8 mouse cellular contexts compared by ENCODE assay signal in genomic region chr13:83732283-83733121, GRCm38 (mm10).
DNase-seq lines count a peak whose midpoint lies in the region; ATAC-seq and TF ChIP-seq lines count a peak whose summit lies in the region.

No protein-coding gene starts in this region.

- peaks cover 15% of the 10 kb centered on the region; the same call in 1 of the 2 replicates for H3K4me1 ChIP-seq in G1E (ENCODE audit: insufficient read depth, low read depth, low read length)
- H3K4me1 ChIP-seq in embryonic facial prominence, embryonic 10.5 days = peaks cover 22% of the 10 kb centered on the region
- peaks cover 10% of the 10 kb centered on the region for H3K4me1 ChIP-seq in intestine, embryonic 16.5 days (ENCODE audit: control insufficient read depth, insufficient read depth, low read length)
- no peaks in the 10 kb centered on the region for H3K4me1 ChIP-seq in midbrain, postnatal 0 days (ENCODE audit: insufficient read depth, low read length)

- H3K4me2 ChIP-seq in intestine, embryonic 16.5 days (ENCODE audit: low read depth, low read length) = no peak overlapping the region
- peak overlapping the region; percentile 79 for H3K4me2 ChIP-seq in midbrain, postnatal 0 days (ENCODE audit: low read depth, low read length, poor library complexity, severe bottlenecking)

- peaks cover 10% of the 10 kb centered on the region; the same call in 1 of the 2 replicates for H3K27me3 ChIP-seq in G1E (ENCODE audit: insufficient read depth, low read length)
- peaks cover 99% of the 10 kb centered on the region for H3K27me3 ChIP-seq in embryonic facial prominence, embryonic 10.5 days (replicated peaks; ENCODE audit: low read depth, poor library complexity, severe bottlenecking)
- H3K27me3 ChIP-seq in intestine, embryonic 16.5 days (replicated peaks; ENCODE audit: control insufficient read depth, insufficient read depth, low read length) = peaks cover 56% of the 10 kb centered on the region
- no peaks in the 10 kb centered on the region for H3K27me3 ChIP-seq in midbrain, postnatal 0 days (ENCODE audit: insufficient read depth, low read length)

- TF ChIP-seq CTCF in G1E (IDR thresholded peaks at IDR 0.05; ENCODE audit: low read depth, low read length) = no peak
- TF ChIP-seq CTCF in midbrain, postnatal 0 days (IDR thresholded peaks at IDR 0.05) = no peak

- peak overlapping the region; percentile 70 for H3K4me3 ChIP-seq in G1E (ENCODE audit: low read depth, low read length)
- peak overlapping the region; percentile 72 for H3K4me3 ChIP-seq in embryonic facial prominence, embryonic 10.5 days
- H3K4me3 ChIP-seq in intestine, embryonic 16.5 days (ENCODE audit: low read length) = peak overlapping the region; percentile 13; the same call in 1 of the 2 replicates
- peak overlapping the region; percentile 78 for H3K4me3 ChIP-seq in midbrain, postnatal 0 days (ENCODE audit: low read depth, low read length)

- ATAC-seq in G1E (ENCODE audit: extremely low read depth, insufficient number of reproducible peaks, low FRiP score, poor library complexity, severe bottlenecking) = peak; percentile 4; the same call in 1 of the 2 replicates
- ATAC-seq in intestine, embryonic 16.5 days = no peak
- peak; percentile 53 for ATAC-seq in midbrain, postnatal 0 days (ENCODE audit: low FRiP score)

- H3K9ac ChIP-seq in intestine, embryonic 16.5 days (ENCODE audit: low read depth, low read length) = 0 out of 2 replicates have a peak overlapping the region, but pooled peaks have one; percentile 29
- H3K9ac ChIP-seq in midbrain, postnatal 0 days (replicated peaks; ENCODE audit: low read length, poor library complexity, severe bottlenecking) = peak overlapping the region; percentile 100

- WGBS in embryonic facial prominence, embryonic 10.5 days = under 1% methylated on average over 31 of the region's 31 CpGs
- WGBS in intestine, embryonic 16.5 days = 1% methylated on average over 31 of the region's 31 CpGs
- 2% methylated on average over 30 of the region's 31 CpGs for WGBS in midbrain, postnatal 0 days

- H3K27ac ChIP-seq in embryonic facial prominence, embryonic 10.5 days (replicated peaks) = peak overlapping the region; percentile 94
- H3K27ac ChIP-seq in intestine, embryonic 16.5 days (ENCODE audit: low read length) = no peak overlapping the region
- H3K27ac ChIP-seq in midbrain, postnatal 0 days (ENCODE audit: low read depth, low read length) = peak overlapping the region; percentile 100

- H3K36me3 ChIP-seq in G1E (replicated peaks) = no peaks in the 10 kb centered on the region
- no peaks in the 10 kb centered on the region for H3K36me3 ChIP-seq in embryonic facial prominence, embryonic 10.5 days (replicated peaks)
- no peaks in the 10 kb centered on the region for H3K36me3 ChIP-seq in intestine, embryonic 16.5 days (ENCODE audit: control insufficient read depth, insufficient read depth, low read length)
- H3K36me3 ChIP-seq in midbrain, postnatal 0 days (ENCODE audit: insufficient read depth, low read length) = no peaks in the 10 kb centered on the region

- peak; percentile 70 for DNase-seq in frontal cortex, postnatal 36 days (ENCODE audit: low spot score in 2 of 2)
- DNase-seq in frontal cortex, postnatal 14 days (ENCODE audit: low spot score in 2 of 2) = no peak
- peak; percentile 25 for DNase-seq in G1E (ENCODE audit: low spot score)
- DNase-seq in embryonic facial prominence, embryonic 10.5 days (ENCODE audit: low spot score) = peak; percentile 68
- DNase-seq in midbrain, postnatal 0 days (ENCODE audit: low spot score) = peak; percentile 93
- no peak for DNase-seq in ovary, postnatal 14 days (ENCODE audit: low spot score)
- DNase-seq in adrenal gland, postnatal 4 days (ENCODE audit: low spot score in 2 of 2) = no peak

- H3K9me3 ChIP-seq in G1E (replicated peaks) = no peaks in the 10 kb centered on the region
- no peaks in the 10 kb centered on the region for H3K9me3 ChIP-seq in embryonic facial prominence, embryonic 10.5 days
- H3K9me3 ChIP-seq in intestine, embryonic 16.5 days (ENCODE audit: control insufficient read depth, low read length) = no peaks in the 10 kb centered on the region
- H3K9me3 ChIP-seq in midbrain, postnatal 0 days (ENCODE audit: low read length) = no peaks in the 10 kb centered on the region

Comparison
In these comparisons a context has a peak if more than half of its experiments do, and no peak if none do; other contexts are left out.
1. DNase-seq: peak in frontal cortex, postnatal 36 days (2 of 2), G1E (single experiment), embryonic facial prominence, embryonic 10.5 days (single experiment) and midbrain, postnatal 0 days (single experiment); none in frontal cortex, postnatal 14 days (0 of 2), ovary, postnatal 14 days (single experiment) and adrenal gland, postnatal 4 days (0 of 2).
2. H3K4me3 ChIP-seq: peak in every context shown above with its lines; median percentile 78 in midbrain, postnatal 0 days; 72 in embryonic facial prominence, embryonic 10.5 days; 70 in G1E; 13 in intestine, embryonic 16.5 days.